Mouse (Mus musculus) monocyte, adult 5-6 weeks (primary cell): ENCODE data around the gene Actg1. TPM values are rescaled to one million over a fixed set of nuclear protein-coding genes. Genes with fewer than 3 reads are reported as not detected.
"Not testable (repeated sequence)": the region's sequence is repeated elsewhere in the genome, so short reads cannot be mapped to it uniquely, and the experiment has no call there.

Experiments used
- ATAC-seq: fragments of 153-309, 156-312 bp; replicated peaks from 2 replicates; pipeline ENCODE4 v1.8.0; 2017; ENCODE audit warnings: mild to moderate bottlenecking; ENCODE audit not compliant: low TSS enrichment, insufficient number of reproducible peaks, severe bottlenecking, poor library complexity, low FRiP score
- total RNA-seq: library from RNA; stranded (forward); fragments of 200-1000, 200-491, 200-594 nt; gene quantifications from 3 replicates; pipeline ENCODE4 v1.2.3, GENCODE M21; 2017

The Actg1 gene
- total RNA-seq, 1 experiment from 2014 or later, result 1,849 TPM

- no peak for ATAC-seq
Measured at GRCm38 (mm10) chr11:120366443-120367027, 18.2 kb upstream of the Actg1 start.

DNA sequence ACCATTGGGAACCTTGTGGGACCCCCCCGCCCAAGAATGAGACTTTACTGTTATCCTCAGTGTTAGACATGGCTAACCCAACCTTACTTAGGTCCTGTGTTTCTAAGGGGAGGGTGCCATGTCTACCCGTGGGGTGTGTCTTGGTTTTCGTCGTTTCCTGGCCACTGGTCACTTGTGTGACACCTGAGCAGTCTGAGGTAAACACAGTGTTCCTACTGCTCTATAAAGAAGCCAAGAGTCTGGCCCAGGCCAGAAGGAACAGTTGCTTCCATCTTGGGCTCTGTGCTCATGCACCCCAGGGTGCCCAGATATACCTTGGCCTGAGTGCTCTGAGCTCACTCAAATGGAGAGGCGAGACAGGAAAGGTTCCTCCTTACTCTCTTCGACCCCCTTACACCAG lies 14.5 kb upstream of the Actg1 start:
- no peak for ATAC-seq

DNA sequence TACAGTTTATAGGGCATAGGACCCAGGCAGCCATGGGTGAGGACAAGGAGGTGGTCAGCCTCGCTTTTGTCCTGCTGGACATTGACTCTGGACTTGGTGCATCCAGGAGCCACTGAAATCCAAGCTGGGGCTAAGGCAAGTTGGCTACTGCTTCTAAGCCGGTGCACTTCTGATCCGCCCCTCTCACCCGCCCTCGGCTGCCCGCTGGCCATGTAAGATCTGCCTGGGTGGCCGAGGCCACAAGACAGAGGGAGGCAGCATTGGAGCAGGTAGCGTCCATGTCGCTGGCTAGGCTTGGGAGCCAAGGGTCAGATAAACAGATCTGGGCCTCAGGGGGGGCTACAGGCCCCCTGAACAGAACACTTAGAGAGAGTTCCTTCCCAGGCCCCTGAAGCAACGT lies 13.0 kb upstream of the Actg1 start, which contains the start of gene Fscn2:
Gene Fscn2, plus strand, starts transcription at position 240 of the 400 bp plus-strand sequence.
- no peak for ATAC-seq

- no peak for ATAC-seq
Measured at GRCm38 (mm10) chr11:120360755-120361154, 12.4 kb upstream of the Actg1 start.

GRCm38 (mm10) chr11:120360062-120360461 lies 11.7 kb upstream of the Actg1 start:
- no peak; the same call in 1 of the 2 replicates for ATAC-seq

DNA sequence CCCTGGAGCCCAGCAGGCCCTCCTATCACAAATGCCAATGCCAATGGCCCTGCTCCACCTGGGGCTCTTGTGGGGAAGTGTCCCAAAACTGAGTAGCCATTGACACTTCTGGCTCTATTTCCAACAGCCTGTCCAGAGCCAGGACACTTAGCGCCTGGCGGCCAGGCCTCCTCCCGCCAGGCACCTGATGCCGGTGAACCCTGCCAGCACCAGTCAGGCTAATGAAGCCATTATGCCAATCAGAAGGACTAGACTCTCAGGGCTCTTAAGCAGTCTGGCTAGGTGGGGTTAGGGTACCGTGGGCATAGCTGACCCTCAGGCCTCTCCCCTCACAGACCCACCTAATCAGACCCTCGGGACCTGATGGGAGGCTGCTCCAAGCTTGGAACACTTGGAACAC lies 11.0 kb upstream of the Actg1 start:
- no peak for ATAC-seq

DNA sequence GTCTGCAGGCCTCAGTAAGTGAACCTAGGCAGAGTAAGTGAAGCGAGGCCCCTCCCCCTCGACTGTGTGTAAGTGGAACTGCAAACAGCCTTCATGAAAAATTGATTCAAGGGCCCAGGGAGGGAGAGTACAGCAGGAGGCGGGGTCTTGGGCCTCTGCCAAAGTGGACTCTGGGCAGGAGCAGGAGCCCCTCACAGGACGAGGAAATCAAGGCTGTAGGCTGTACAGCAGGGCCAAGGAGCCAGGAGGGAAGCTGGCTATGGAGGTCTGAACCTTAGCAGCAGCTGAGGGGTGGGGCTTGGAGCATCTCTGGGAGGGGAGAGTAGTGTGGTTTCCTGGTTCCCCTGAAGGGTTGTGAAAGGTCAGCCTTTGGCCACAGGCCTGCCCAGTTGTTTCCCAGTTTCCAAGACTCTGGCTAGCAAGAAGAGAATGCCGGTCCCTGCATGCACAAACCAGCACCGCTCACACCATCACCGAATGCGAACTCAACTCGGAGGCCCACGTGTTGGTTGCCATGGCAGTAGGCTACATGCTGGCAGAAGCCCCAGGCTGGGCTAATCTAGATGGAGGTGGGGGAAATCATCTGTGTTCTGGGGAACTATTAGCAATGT lies 9.6 kb upstream of the Actg1 start:
- ATAC-seq, result peak; percentile 32

DNA sequence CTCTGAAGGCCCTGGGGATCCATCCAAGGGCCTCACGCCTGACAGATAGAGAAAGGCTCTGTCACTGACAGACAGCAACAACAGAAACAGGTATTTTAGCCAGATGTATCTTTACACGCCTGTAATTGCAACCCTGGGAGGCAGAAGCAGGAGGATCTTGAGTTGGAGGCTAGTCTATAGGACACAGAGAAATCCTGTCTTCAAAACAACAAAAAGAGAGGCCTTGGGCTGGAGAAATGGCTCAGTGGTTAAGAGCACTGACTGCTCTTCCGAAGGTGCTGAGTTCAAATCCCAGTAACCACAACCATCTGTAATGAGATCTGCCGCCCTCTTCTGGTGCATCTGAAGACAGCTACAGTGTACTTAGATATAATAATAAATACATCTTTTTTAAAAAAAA lies 8.6 kb upstream of the Actg1 start:
- no peak for ATAC-seq

DNA sequence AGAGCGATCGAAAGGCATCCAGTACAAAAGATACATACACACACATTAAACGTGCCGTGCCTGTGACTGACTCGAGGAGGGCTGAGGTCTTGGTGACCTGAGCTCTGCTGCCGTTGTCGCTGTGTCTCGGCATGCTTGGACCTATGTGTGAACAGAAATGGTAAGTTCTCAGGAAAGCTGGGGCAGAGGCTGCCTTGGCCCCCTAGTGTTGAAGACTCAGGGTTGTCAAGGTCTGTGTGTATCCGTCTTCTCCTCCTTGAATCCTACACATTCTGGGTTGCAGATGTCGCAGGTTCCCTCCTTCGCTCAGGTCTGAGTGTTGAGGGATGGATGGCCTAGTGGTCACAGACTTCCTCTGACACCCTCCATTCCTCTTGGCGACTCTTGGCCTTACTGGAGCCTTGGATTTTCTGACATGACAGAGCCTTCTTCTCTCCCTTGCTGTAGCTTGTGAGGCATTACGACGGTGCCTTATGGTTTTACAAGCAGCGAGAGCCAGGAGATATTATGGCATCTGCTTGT lies 8.0 kb upstream of the Actg1 start:
- ATAC-seq, result no peak

DNA sequence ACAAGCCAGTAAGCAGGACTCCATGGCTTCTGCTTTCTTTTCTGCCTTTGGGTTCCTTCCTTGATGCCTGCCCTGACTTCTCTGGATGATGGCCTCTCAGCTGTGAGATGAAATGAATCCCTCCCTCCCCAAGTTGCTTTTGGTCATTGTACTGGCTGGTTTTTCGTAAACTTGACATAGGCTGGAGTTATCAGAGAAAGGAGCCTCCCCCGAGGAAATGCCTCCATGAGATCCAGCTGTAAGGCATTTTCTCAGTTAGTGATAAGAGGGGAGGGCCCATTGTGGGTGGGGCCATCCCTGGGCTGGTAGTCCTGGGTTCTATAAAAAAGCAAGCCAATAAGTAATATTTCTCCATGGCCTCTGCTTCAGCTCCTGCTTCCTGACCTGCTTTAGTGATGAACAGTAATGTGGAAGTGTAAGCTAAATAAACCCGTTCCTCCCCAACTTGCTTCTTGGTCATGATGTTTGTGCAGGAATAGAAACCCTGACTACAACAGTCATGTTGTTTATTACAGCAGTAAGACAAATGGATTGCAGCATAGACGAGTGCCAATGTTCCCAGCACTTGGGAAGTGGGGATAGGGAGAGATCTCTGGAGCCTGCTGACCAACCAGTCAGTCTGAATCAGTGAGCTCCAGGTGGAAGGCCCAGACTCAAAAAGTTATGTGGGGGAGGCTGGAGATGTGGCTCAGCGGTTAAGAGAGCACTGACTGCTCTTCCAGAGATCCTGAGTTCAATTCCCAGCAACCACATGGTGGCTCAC lies 7.1 kb upstream of the Actg1 start:
- ATAC-seq, result no peak

GRCm38 (mm10) chr11:120354304-120355276 lies 6.2 kb upstream of the Actg1 start:
- no peak for ATAC-seq

GRCm38 (mm10) chr11:120353500-120354303 lies 5.4 kb upstream of the Actg1 start:
- peak; percentile 74 for ATAC-seq

GRCm38 (mm10) chr11:120352571-120353290 lies 4.4 kb upstream of the Actg1 start:
- ATAC-seq, result no peak

- ATAC-seq, result not testable (repeated sequence)
Measured at GRCm38 (mm10) chr11:120352093-120352350, 3.7 kb upstream of the Actg1 start.

- ATAC-seq, result no peak
Measured at GRCm38 (mm10) chr11:120351250-120352092, 3.1 kb upstream of the Actg1 start.

- ATAC-seq, result no peak
Measured at GRCm38 (mm10) chr11:120350711-120351110, 2.4 kb upstream of the Actg1 start.
